Mouse (Mus musculus): ENCODE data around the gene Col6a6.

Gene Col6a6

DNA sequence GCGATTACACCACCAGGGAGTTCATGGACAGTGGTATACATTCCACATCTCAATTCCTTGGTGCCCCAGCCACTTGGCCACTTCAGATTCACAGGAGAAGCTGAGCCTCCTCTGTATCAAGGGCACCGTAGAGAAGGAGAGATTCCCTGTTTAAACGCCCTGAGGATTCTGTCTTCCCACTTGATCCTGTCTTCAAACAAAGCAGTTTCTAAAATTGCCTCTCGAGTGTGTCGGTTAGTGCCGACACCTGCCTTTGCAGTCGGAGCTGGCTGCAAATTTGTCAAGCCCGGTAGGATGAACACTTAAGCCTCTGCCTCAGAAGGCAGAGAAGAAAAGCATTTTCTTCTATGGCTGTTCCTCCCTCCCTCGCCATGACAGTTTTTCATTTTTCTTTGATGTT is 134.9 kb downstream of the Col6a6 start:
- in situ Hi-C loops (cut with MboI; ENCODE audit: unreplicated experiment in 2 of 2): loop anchor here (5.0 to 25.0 kb wide), 5 partner anchors 164 to 569 kb away; no protein-coding TSS in a partner anchor

DNA sequence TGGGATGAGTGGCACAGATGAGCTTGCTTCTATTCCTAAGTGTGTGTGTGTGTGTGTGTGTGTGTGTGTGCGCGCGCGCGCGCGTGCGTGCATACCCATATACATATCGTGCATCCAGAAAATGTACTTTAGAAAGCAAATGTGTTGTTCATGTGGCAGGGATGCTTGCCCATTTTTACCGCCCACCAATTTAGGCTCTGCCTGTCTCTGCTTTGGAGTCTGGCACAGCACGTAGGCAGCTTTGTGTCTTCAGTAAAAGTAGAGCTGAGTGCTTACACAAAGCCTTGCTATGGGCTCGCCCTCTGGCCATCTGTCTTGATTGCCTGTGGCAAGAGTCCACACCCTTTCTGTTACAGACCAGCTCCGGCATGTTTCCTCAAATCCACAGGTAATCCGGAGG is 135.5 kb downstream of the Col6a6 start:
- in situ Hi-C loops (cut with MboI; ENCODE audit: unreplicated experiment in 2 of 2): loop anchor here (5.0 to 25.0 kb wide), 5 partner anchors 165 to 570 kb away; no protein-coding TSS in a partner anchor

DNA sequence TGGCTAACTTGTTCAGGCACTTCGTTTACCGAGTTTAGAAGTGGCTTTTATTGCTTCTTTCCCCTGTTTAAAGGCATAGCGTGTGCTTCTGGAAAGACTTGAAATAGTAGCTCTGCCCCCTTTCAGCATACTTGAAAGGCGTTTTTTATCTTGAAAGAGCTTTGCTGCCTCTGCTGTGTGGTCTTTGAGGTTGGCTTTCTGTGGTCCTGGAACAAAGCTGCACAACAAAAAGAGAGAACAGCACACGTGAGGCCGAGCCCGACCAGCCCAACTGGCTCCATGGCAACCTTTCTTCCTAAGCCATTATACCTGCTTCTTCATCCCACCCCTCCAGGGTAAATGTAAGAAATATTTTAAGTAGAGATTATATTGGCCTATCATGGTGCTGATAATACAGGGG is 138.5 kb downstream of the Col6a6 start:
- in situ Hi-C loops (cut with MboI; ENCODE audit: unreplicated experiment in 2 of 2): loop anchor here in 1 of 2 experiments (25.0 kb wide), 1 partner anchor 573 kb away; no protein-coding TSS in a partner anchor

DNA sequence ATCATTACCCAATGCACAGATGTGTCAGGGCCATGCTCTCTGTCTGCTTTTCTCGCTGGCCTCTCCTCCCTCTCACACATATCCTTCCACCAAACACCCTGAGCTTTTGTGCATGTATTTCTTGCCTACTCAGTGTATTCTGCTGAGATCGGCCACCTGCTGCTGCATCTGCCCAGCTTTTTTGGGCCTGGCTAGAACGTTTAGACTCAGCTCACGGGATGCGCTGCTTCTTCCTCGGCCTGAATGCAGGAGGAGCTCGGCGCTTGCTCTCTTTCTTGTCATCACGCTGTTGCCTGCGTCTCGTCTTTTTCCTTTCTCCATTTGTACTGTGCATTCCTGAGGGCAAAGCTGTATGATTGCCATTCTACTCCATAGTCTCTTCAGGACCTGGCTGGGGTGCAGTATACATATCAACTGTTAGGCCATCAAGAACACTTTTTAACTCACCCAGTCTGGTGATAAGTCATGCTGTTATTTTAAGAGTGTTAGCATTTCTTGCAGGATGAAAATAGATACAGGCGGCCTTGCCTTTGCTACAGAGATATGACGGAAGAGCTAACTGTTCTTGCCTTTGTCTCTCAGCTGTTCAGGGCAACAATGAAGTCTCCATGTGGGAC is 143.3 kb downstream of the Col6a6 start:
- in situ Hi-C loops (cut with MboI; ENCODE audit: unreplicated experiment in 2 of 2): loop anchor here in 1 of 2 experiments (25.0 kb wide), 1 partner anchor 578 kb away; no protein-coding TSS in a partner anchor

DNA sequence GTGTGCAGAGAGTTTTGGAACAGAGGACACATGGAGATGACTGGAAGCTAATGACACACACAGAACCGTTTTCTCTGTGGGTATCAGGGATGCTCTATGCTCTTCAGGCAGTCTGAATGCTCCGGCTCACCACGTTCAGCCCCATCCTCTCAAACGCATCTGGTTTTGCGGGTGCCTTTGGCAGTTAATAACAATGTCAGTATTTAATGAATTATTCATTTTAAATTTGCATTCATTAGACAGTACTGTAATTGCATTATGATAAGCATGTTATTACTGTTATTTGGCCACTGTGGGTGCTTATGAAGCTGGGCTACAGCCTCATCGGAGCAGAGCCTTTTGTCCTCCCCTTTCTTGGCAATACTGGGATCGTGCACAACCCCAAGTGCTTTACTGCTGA is 146.6 kb downstream of the Col6a6 start:
- in situ Hi-C loops (cut with MboI; ENCODE audit: unreplicated experiment in 2 of 2): loop anchor here in 1 of 2 experiments (25.0 kb wide), 1 partner anchor 581 kb away; no protein-coding TSS in a partner anchor

DNA sequence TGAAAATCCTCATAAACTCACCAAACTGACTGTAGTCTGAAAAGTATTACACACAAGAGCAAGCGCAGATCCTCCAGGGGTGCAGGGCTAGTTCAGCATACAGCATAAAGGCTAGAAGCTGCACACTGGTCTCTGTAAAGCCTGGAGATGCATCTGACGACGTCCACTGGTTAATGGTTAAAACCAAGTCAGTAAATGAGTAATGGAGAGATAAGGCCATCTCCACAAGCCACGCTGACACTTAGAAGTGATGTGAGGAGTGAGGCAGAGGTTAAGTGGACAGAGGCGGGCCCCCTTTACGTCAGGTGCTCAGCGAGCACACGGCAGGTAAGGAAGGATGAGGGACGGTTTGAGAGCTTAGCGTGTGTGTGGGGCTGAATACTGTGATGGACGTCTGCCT is 152.0 kb downstream of the Col6a6 start:
- in situ Hi-C loops (cut with MboI; ENCODE audit: unreplicated experiment in 2 of 2): loop anchor here in 1 of 2 experiments (25.0 kb wide), 1 partner anchor 586 kb away; no protein-coding TSS in a partner anchor

DNA sequence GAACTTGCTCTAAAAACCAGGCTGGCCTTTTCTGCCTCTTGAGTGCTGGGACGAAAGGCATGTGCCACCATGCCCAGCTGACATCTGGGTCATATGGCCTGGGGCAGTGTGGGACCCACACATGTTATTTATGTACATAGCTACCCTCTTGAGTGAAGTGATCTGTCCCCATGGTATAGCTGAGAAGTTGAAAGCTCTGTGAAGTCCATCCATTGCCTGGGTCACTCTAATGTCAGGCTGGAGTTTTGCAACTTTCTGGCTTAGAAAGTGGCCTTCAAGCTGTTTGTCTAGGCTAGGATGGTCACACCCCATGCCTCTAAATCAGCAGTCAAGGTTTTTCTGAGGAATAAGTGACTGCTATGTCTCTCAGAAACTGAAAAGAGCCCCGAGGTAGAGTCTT is 155.9 kb downstream of the Col6a6 start:
- in situ Hi-C loops (cut with MboI; ENCODE audit: unreplicated experiment in 2 of 2): no loop called here

DNA sequence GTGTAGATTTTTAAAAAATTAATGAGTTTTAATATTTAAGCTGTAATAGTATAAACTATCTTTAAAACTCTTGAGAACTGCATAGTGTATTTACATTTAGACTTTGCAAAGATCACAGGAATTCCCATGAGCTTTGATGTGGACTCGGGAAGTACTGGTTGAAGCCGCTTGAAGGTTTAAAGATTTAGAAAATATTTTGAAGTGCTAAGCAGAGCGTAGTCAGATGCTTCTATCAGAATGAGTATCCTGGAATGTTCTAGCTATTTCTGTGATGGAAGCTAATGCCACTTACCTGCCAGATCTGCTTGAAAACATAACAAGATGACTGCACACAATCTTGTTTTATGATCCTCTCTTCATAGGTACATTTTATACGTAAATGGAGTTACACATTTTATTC is 157.0 kb downstream of the Col6a6 start:
- in situ Hi-C loops (cut with MboI; ENCODE audit: unreplicated experiment in 2 of 2): no loop called here

DNA sequence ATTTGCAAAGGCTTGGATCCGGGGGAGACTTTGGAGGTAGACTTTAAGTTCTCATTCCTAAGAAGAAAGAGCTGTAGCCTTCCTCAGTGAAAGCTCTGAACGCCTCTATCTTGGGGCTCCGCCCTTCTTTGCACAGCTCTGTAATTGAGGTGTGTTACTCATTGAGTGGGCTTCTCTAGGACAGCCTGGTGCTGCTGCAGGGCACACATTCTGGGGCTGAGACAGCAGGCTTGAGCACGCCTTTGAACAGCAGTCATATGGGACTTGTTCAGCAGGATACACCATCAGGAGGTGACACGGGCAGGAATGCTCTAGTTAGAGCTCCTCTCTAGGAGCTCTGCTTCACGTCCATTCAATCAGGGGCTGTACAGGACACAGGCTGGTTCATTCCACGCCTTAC is 162.7 kb downstream of the Col6a6 start:
- in situ Hi-C loops (cut with MboI; ENCODE audit: unreplicated experiment in 2 of 2): no loop called here

DNA sequence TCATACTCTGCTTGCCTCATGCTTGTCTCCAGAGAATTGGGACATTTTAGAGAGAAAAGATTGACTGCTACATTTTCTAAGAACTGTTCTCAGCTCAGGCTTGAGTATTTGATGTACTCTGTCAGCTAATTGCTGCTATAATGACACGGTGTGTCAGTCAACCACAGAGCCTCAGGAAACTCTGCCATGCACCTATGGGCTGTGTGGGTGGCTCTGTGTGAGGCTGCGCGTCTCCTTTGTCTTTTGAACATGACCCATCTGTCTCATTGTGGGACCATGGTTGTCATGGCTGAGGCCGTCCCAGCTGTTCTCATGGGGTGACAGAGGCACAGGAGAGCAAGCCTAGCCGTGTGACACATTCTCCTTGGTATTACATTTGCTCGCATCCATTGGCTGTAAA is 168.1 kb downstream of the Col6a6 start:
- in situ Hi-C loops (cut with MboI; ENCODE audit: unreplicated experiment in 2 of 2): no loop called here

DNA sequence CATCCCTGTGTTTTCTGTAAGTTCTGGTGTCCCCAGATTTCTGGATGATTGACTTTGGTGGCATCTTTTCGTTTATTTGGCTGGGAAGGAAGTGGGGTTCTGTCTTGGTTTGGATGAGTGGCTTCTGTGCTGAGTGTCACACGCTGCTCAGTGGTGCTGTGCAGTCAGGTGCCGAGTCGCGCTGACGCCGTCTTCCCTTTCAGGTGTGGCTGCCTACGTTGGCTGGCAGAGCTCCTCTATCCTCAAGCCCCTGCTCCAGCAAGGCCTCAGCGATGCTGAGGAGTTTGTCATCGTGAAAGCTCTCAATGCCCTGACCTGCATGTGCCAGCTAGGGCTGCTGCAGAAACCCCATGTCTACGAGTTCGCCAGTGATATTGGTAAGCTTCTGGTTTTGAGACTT is 169.7 kb downstream of the Col6a6 start:
- in situ Hi-C loops (cut with MboI; ENCODE audit: unreplicated experiment in 2 of 2): no loop called here

DNA sequence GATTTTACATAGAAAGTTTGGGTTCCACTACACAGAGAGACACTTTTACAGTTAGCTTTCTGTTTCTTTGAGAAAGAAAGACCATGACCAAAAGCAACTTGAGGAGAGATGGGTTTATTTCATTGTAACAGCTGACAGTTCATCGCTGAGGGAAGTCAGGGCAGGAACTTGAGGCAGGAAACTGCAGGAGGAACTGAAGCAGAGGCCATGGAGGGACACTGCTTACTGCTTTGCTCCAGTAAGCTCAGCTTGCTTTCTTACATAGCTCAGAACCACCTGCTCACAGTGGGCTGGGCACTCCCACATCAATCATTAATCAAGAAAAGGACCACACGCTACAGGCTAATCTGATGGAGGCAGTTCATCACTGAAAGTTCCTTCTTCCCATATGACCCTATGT is 171.8 kb downstream of the Col6a6 start:
- in situ Hi-C loops (cut with MboI; ENCODE audit: unreplicated experiment in 2 of 2): no loop called here

DNA sequence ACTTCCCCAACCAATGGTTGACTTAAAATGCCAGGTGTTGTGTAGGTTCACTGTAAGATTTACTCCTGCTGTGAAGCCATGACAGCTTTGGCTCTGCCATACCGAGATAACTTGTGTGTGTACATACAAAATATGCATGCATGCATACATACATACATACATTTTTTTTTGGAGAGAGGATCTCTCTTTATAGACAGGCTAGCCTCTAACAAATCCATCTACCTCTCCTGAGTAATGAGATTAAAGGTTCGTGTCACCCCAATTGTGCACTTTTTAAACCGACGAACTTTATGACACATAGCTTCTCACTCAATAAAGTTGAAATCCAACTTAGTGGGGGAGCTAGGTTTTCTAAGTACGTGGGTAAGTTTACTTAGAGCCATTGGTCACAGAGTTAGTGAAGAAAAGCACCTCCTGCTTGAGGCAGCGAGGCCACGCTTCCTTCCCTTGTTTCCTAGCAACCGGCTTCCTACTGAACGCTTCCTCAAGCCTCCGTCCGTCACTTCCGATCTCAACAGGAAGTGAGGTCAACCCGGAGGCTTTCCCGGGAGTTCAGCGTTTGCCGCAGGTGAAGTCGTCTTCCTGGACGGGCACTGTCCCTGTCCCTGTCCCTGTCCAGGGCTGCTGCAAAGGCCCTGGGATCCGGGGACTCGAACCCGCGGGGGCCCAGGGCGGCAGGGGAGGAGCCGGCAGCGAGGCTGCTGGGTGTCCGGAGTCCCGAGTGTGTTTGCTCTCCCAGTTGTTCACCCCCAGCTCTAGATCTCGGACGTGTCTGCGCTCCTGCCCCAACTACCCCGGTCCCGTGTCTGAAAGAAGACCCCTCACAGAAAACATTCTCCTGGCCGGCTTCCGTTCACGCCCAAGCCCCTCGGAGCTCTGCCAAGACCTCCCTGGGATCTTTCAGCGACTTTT is 185.2 kb downstream of the Col6a6 start, which contains the start of gene Pik3r4:
Gene Pik3r4, plus strand, starts transcription at position 519 of the 912 bp plus-strand sequence.
- in situ Hi-C loops (cut with MboI; ENCODE audit: unreplicated experiment in 2 of 2): loop anchor here (10.0 kb wide), 2 partner anchors 148 to 248 kb away; partner anchors contain the start of genes Aste1 (in 1 of the 2) and Nek11 (in 1 of the 2)

DNA sequence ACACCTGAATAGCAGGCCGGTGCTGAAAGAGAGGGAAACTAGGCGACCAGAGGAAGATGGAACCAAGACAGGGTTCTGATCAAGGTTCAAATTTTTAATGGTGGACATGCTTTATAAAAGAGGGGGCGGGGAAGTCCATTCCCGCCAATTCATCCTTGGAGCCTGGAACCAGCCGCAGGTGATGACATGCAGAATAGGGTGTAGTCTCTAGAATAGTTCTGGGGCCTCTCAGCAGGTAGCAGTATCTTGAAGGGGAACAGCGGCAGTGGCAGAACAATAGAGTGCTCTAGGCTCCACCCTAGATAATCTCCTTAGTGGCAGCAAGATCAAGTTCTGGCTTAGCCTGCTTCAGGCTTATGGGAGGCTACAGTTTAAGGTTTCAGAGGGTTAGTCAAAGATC is 186.6 kb downstream of the Col6a6 start:
- in situ Hi-C loops (cut with MboI; ENCODE audit: unreplicated experiment in 2 of 2): loop anchor here (10.0 kb wide), 2 partner anchors 147 to 247 kb away; partner anchors contain the start of genes Aste1 (in 1 of the 2) and Nek11 (in 1 of the 2)
